Mouse (Mus musculus) Muller cell, postnatal 12 days (primary cell): ENCODE measurements around the gene Slc24a4.

Experiments
- DNase-seq: peaks from one replicate; pipeline ENCODE4 v3.0.0-alpha.2; 2015; ENCODE audit errors: inconsistent ontology term

The Slc24a4 gene

DNA sequence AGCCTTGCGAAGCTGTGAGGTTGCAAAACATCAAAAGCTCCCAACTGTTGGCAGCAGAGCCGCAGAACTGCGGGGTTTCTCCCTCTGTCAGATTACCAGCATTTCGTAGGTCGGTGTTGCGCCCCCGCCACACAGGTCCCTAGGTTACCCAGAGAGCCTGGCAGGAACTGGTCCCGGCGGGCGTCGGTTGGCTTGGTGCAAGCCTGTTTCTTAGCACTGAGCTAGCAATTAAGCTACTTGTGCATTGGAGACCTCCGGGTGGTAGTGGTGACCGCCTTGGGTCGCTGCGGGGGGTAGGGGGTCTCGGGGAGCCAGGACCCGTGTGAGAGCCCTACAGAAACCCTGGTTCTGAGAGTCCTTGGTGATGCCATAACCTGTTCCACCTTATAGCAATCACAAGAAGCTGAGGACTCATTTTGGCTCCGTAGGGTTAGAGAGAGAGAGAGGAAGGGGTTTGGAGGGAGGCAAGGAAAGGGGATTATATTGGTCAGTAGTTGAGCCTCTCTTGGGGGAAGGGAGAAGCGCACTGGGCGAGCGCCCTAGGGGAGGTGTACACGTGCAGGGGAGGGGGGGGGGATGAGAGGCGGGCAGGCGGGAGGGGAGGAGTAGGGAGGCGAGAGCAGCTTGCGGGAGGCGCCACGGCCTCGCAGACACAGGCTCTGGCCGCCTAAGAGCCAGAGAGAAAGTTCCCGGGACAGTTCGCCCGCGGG is at the start of gene Slc24a4:
Gene Slc24a4 (plus strand): TSS at position 653 of the 710 bp plus-strand sequence.
- peak; percentile 36 for DNase-seq

DNA sequence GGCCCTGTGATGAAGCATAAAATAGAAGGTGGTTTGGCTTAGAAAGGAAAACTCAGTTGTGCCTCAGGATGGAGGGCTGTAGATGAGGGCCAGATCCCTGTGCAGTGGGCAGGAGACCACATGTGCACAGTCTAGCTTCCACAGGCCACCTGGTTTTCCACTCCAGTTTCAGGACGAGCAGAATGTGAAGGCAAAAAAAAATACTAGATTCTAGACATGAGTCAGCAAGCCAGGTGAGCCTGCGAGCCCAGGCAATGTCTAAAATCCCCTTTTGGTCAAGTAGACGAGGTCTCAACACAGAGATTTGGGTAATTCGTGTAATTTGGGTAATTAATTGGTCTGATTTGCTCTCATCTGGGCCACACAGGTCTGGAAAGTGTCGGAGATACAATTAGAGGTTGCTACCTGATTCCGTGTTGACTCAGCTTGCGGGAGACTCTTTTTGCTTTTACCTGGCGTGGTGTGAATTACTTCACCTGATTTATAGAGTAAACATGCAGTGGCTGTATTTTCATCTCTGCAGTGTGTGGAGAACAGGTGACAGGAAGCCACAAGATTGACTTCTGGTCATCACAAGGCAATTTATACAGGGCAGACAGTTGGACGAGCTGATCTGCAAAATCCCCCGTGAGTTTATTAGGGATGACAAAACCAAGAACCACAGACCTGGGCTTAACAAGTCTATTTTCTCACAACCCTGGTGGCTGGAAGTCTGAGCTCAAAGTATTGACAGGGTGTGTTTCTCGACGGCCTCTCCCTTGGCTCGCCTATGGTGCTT is 45.7 kb upstream of the Slc24a4 start:
- DNase-seq = no peak

- no peak for DNase-seq
These were observed 38.0 kb upstream of the Slc24a4 start for GRCm38 (mm10) chr12:102090535-102090934.

DNA sequence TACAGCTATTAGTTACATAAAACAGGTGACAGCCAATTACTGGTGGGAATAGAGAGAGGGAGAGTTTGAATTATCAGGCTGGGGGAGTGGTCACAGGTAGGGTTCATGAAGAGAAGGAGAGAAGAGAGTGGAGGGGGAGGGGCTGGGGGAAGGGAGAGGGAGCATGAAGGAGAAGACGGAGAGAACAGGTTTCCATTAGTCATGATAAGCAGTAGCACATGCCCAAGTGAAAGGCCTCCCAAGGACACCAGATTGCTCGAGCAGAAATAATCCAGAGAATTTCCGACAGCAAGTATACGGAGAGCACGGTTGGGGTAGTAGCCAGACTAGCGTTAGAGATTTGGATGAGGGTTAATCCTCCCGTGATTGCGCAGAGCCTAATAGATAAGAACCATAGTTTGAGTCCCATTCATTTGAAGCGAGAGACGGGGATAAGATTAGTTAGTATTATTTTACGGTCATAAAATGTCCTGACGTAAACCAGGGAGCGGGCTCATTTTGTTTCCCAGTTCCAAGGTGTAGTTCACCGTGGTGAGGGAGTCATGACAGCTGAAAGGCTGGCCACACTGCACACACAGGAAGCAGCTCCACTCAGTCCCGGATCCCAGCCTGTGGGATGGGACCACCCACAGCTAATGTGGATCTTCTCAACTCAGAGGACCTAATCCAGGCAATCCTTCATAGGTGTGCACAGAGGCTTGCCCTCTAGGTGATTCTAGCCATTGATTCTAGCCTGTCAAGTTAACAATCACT is 36.0 kb upstream of the Slc24a4 start:
- DNase-seq = no peak

DNA sequence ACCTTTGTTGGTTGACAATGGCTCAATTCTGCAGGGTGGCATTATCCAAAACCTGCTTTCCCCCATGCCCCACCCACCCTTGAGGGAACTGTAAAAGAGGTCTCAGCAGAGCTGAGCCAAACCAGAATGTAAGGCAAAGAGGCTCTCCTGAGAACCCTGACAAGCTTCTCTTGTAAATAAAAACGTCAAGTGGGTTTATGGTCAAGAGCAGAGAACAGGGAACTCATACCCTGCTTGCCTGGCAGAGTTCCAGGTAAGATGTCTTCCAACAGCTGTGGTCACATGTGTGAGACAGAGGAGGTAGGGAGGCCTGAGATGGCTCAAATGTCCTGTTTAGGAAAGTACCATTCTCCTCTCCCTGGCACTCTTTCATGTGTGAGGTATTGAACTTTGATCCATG is 22.5 kb upstream of the Slc24a4 start:
- no peak for DNase-seq

GRCm38 (mm10) chr12:102108851-102109250 is 19.7 kb upstream of the Slc24a4 start:
- DNase-seq = no peak

DNA sequence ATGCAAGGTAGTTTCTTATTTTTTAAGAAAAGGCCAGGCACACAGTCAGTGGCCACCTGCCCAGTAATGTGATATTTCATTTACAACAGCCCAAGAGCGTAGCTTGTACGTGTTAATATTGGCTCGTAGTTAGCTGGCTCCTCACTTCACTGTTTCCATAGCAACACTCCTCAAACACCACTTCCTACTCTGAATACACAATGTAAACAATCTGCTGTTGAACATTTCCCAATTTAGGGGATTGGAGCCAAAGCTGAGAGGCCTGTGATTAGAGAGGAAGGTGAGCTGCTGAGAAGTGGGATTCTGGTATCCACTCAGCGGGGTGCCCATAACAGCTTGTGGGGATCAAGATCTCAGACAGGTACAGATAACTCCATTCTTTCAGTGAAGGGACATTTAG is 16.0 kb upstream of the Slc24a4 start:
- DNase-seq = no peak

DNA sequence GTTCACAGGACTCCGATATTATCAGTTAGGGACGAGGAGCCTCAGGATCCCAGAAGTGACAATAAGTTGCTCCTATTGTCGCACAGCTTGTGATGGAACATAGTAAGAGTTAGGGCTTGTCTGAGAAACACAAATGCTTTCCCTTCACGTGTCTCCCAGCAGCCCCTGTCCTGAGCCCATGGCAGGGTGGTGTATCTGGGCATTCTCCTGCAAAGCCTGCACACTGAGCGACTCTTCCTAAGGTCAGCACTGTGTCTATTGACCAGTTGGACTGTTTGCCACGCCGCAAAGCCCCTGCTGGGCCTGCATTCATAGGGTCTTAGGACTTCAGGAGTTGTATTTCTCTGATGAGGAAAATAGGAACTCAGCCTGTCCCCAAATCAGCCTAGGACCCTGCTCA is 15.6 kb upstream of the Slc24a4 start:
- no peak for DNase-seq

- no peak for DNase-seq
These were observed 15.1 kb upstream of the Slc24a4 start for GRCm38 (mm10) chr12:102113391-102113790.

DNA sequence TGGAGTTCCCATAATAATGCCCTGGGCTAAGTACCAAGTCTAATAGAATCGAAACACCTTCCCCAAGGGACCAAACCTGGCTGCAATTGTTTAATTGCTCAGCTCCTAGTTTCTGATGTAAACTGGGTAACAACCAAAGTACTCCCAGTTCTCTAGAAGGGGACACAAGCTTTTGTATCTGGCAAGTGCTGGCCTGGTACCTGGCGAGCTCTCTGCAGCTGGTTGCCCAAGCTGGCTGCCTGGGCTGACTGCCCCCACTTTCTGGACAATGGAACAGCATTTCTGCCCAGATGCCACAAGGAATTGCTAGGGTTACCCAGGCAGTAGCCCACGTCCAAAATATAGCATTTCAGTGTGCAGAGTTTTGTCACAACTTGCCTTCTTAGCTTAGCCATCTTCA is 12.0 kb upstream of the Slc24a4 start:
- no peak for DNase-seq

DNA sequence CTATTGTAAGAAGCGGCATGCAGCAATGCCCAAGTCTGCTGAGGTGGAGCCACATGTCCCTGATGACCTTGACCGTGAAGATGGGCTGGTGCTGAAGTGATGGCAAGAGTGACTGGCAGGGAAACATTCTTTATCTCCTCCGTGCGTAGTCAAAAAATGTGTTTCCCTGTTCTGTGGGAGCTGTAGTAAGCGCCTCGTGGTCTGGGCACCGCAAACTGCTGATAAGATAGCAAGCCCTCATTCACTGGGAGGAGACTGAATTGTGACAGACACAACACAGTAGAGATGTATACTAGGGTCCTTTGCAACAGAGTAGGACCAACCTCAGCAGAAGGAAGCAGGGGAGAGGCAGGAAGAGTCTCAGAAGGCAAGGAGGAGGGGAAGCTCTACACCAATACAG is 10.5 kb upstream of the Slc24a4 start:
- no peak for DNase-seq

DNA sequence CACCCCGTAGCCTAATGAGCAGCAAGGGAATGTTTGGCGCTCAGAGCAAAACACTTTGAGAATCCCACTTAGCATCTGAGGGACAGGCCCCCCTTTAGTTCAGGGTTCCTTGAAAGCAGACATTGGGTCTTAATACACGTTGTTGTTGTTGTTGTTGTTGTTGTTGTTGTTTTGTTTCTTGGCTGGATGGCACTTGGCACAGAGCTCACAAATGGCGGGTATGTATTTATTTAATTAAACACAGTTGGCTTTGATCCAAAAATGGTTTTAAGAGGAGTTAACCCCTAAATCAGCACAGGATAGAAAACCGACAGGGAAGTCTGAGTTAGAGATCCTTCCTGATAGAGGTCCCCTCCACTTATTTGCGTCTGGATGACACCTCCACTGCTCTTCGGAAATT is 932 bp upstream of the Slc24a4 start:
- no peak for DNase-seq

GRCm38 (mm10) chr12:102128791-102129507 is 416 bp downstream of the Slc24a4 start:
- DNase-seq = peak; percentile 60

- no peak for DNase-seq
These were observed 1.0 kb downstream of the Slc24a4 start for GRCm38 (mm10) chr12:102129508-102130030.

DNA sequence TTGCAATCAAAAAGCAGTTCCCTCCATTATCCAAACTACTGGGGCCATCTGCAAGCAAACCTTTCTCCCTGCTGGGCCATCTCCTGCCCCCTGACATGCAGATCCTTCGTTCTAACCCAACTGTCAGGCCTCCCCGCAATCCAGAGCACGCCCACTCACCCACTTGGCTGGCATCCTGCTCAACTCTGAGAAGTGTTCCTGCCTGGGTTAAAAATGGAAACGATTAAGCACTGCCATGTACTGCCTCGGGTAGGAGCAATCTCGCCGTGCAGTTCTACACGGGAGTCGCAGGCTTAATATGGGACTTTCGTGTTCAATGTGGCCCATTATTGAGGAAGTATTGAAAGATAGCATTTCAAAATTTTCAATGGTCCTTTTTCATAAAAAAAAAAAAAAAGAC is 11.2 kb downstream of the Slc24a4 start:
- DNase-seq = peak; percentile 30

DNA sequence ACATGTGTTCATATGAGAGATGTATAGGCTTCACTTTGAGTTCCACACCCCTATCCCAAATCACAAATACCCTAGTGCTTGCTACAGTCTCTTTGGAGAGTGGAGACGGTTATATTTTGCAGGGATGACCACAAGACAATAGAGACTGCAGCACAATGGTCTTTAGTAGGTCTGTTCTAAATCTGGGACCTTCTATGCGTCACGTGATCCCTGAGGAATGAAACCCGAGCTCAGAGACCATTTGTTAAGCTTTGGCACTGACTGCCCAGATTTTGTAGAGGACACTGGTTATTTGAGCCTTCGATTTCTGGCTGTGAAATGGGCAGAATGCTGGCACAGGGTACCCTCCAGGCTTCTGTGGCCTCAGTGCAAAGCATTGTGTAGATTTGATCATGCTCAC is 12.8 kb downstream of the Slc24a4 start:
- no peak for DNase-seq

DNA sequence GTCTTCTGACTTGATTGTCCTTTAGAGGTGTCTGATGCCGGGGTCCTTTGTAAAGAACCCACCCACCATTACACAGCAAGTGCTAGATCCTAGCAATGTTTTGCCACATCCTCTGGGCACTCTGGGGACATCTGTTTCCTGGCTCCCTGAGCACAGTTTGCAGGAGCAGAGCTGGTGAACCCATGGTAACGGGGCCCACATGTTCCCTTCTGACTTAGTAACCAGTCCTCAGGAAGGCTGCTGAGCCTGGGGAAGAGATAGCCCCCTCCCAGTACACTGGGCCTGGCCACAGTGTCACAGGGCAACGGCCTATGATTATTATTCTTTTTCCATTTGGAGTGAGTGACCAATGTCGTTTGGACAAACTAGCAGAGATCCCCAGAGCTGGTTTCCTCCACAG is 19.1 kb downstream of the Slc24a4 start:
- DNase-seq = no peak

- no peak for DNase-seq
These were observed 20.2 kb downstream of the Slc24a4 start for GRCm38 (mm10) chr12:102148746-102149145.

DNA sequence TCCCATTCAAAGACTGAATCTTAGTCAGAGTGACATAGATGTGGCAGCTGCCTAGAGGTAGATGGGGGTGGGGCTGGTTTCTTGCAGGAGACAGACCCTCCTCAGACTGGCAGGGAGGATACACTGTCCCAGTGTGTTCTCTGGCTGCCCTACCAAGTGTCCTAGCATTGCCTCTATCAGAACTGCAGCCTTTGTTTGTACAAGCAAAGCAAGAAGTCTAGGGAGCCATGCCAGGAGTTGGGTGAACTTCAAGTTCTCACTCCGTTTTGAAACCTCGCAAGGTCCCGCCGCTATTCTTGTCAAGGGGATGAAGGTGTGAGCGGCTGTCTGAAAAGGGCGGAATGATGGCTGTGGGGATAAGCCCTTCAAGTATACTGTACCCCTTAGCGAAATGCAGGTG is 22.7 kb downstream of the Slc24a4 start:
- DNase-seq = no peak

- no peak for DNase-seq
These were observed 25.3 kb downstream of the Slc24a4 start for GRCm38 (mm10) chr12:102153796-102154195.

DNA sequence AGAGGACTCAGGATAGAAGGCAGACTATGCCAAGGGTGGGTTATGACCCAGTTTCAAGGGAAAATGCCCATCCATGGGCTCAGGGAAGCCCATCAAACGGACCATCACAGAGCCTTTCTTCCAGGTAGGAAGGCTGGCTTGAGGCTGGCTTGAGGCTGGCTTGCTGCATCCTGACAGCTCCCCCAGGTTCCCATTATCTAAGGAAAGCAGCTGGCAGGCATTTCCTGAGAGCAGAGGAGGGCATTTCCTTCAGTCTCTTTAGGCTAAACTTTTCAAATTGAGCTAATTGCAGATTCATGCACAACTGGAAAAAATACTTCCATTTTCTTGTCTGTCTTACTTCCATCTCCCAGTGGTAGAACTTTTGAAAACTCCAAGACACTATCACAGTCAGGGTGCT is 26.3 kb downstream of the Slc24a4 start:
- no peak for DNase-seq

- no peak for DNase-seq
These were observed 36.1 kb downstream of the Slc24a4 start for GRCm38 (mm10) chr12:102164632-102165031.
